Mouse (Mus musculus) right cerebral cortex, postnatal 10 days (tissue): ENCODE data around the gene Spon2.
A peak's percentile ranks its signal among the peaks of the same experiment; 100 is the strongest.

Experiments
- DNase-seq, 2 experiments: peaks; one replicate each; pipeline ENCODE4 v3.0.0; 2021; ENCODE audit warnings: low spot score in 2 of 2

Spon2 gene

DNA sequence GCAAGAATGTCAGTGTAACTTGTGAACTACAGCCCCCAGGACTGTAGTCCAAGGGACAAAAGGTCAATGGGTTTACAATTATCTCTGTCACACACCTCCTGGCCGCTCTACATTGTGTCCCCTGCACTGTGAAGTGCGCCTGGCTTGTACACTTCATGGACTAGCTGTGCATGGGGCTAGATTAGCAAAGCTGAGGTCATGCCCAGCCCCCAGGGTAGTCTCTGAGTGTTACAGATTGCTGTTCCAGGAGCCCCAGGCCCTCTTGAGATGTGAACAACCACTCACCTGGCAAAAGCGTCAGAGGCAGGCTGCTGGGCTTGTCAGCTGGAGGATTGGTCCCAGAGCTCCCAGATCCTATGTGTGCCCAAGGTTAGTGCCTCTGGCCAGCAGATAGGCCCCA, 592 bp downstream of the Spon2 start:
- DNase-seq = no peak

DNA sequence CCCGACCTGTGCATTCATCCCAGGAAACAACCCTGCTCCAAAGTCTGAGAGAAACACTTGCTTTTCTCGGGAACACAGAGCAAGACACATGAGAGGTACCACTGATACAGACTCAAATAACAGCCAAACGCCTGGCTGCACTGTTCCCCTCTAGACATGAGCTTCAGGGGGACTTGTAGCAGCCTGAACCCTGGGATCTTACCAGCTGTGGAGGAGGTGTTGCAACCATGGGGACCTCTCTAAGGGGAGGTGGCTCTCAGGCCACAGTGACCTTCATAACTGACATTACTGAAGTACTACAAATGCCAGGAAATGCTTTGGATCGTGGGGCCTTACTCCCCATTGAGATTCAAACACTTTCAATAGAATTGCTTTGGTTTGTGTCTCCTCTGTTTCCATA, 3.5 kb downstream of the Spon2 start:
- DNase-seq = no peak

DNA sequence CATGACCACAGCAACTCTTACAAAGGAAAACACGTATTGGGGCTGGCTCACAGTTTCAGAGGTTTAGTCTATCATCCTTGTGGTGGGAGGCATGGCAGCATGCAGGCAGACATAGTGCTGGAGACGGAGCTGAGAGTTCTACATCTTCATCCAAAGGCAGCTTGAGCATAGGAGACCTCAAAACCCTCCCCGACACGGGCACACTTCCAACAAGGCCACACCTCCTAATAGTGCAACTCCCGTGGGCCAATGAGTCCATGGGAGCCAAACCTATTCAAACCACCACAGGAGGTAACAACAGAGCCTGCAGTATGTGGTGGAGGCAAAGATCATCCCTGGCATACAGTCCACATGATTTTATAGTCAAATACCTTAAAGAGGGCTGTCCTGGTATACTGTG, 7.0 kb downstream of the Spon2 start:
- no peak for DNase-seq

DNA sequence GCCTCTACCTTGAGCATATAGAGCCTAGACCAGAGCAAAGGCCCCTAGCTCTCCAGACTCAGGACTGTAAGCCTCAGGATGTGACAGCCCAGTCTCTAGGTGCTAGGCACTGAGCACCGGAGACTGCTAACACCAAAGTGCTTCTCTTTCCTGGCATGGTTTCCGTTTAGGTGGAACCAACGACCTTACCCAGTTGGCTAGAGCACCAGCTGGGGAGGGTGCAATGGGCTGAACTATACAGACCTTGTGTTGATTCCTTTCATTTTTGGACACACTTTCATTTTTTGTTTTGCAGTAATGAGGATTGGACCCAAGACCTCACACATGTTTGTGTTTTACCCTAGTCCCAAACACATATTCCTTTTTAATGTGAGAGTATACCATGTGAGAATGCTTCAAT, 7.7 kb downstream of the Spon2 start:
- no peak for DNase-seq

DNA sequence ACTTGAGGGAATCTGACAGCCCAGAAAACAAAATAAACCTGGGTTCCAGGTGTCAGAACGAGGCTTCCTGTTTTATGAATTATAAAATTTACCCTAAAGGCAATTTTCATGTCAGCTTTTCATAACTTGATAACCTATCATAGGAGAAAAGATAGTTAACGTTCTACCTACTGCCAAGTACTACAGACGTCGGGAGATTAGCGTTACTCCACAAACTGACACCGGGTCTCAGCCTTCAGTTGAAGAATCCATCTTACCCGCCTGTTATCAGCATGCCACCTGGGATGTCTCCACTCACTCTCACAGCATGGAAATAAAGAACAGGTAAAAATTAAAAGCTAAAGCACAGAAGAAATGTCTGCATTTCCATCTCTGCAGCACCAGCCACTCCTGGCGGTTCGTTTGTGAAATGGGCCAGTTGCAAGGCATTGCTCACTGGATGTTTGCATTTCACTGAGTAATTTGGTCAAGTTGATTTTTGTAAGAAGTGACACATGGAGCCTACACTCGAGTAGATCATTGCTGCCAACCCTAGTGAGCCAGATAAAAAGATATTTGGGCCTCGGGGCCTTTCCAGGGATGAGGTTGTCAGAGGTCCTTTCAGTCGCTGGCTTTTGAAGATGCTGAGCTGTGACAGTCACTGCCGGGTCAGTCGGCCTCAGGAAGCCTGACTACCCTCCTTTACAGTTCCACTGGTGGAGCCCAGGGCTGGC, 9.6 kb downstream of the Spon2 start:
- DNase-seq = no peak

DNA sequence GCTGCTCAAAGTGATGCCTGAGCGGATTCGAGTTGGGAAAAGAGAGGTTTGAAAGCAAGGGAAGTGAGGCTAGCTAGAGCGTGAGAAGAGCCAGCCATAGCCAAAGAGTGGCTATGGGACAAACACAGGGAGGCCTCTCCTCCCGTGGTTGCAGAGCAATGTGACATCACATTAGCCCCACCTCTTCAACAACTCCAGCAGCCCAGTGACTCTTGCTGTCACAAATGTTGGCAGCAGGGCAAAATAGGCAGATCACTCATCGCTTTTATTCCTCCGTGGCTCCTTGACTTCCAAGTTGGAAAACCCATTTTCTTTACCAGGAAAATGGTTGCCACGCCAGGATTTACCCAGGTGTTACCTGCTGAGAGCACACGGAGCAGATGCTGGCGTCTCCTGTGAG, 11.1 kb downstream of the Spon2 start:
- DNase-seq = no peak

DNA sequence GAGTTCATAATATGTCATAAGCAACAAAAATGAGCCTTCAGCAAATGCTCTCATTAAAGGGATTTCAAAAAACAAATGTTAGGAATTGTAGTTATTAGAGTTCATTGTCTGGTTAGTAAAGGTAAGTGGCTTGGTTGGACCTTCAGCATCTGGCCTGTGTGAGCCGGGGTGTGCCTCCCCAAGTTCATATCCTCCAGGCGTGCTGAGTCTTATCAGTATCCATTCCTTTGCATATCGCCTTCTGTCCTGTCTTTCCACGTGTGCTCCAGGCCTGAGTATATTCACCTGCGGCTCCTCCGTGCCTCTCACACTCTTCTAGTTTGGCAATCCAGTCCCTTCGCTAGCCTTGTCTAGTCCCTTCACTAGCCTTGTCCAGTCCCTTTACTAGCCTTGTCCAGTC, 11.9 kb downstream of the Spon2 start:
- no peak for DNase-seq

DNA sequence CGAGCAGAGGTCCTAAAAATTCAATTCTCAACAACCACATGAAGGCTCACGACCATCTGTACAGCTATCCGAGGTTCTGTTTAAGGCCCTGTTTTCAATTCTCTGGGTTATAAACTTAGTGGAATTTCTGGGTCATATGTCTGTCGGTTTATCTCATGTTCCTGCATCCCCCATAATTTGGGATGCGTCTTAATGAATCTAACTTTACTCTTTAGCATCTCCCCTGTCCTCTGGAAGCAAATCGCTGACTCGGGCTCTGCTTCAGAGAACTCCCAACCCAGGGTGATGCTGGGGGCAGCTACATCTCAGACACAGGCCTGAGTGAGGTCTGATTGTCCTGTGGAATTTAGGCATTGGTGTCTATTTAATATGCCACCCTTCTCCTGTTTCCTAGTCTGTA, 14.0 kb downstream of the Spon2 start:
- no peak for DNase-seq

DNA sequence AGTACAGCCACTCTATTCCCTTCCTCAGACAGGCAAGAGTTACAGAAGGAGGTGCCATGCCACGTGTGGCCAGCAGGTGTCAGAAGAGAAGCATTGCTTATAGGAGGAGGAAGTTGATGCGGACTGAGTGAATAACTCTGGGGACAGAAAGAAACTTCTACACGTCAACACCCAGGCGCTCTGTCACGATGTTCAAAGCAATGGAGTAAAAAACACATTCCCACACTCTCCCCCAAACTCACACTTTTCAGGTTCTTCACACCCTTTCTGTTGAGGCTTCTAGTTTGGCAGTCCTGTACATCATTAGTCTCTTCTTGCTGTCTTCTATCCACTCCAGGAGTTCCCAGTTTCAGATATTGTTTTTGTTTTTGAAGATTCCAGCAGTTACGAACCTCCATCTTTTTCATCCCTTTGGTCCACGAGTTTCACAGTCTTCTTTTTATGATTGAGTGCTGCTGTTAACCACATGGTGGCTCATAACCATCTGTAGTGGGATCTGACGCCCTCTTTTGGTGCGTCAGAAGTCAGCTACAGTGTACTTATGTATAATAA, 14.5 kb downstream of the Spon2 start:
- peak; percentile 76 to 87 for DNase-seq

DNA sequence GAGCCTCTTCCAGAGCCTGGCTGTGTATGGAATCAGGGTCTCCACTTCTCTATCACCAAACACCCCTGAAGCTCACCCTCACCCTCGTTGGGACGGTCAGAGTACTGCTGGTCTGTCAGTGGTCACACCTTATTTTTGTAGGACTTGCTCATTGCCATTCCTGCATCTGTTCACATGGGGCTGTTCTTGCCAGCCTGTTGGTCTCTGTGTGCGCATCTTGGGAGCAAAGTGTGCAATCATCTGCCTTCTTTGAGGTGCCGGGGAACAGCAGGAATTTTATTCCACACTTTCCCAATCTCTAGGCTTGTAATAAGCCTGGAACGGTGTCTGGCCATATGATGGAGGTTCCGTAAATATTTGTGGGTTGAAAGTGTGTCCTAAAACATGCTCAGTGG, 15.1 kb downstream of the Spon2 start:
- DNase-seq = no peak

DNA sequence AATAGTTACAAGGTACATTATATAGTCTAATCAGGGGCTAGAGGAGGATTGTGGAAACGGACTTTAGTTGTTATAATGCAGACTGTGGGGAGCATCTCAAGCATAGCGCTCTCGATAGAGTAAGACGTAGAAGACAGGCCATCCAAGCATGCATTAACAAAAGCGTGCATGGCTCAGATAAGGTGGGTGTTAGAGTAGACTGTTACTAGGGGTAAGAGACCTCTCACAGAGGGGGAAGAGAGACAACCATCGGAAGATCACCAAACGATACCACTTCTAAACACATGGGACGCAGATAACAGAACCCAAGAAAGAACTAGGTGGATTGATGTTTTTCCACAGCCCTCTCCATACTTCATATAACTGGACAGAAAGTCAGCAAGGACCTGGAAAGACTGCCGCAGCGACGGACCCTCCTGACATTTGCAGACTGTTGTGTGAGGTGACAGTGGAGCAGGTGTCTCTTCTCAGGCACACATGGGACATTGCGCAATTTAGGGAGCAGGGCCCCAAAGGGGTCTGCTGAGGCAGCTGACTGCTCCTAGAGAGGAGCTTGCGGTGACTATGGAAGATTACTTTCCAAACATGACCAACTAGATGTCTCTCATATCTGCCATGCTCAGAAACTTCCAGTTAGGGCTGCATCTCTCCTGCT, 15.6 kb downstream of the Spon2 start:
- no peak for DNase-seq

DNA sequence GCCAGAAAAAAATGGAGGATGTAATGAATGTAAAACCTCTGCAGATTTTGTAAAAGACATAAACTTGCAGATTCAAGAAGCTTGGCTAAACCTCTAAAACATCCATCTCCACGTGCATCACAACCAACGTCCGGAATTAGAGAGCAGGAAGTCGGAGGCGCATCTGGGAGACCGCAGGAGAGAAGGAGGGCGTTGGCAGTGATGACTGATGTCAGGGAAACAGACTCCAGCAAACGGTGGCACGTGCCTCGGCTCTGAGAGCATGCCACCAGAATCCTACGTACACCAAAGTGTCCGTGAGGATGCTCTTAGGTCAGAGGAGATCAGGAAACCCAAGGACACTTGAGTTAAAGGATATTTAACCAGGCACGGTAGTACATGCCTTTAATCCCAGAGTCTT, 16.6 kb downstream of the Spon2 start:
- no peak for DNase-seq

DNA sequence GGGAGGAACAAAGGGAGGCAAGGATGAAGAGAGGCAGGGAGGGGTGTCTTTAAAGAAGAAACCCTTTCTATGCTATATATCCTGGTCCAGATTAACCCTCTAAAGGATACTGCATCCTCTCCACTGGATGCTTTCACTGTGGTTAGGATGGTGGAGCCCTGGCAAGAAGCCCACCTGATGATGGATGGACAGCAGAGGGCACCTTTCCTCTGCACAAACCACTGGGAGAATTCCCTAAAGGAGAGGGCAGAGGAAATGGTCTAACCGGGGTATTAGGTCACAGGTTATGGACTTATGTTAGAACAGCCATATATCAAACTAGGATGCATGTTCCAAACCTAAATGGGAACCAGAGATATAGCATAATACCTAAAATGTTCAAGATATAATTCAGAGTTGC, 18.2 kb downstream of the Spon2 start:
- no peak for DNase-seq

DNA sequence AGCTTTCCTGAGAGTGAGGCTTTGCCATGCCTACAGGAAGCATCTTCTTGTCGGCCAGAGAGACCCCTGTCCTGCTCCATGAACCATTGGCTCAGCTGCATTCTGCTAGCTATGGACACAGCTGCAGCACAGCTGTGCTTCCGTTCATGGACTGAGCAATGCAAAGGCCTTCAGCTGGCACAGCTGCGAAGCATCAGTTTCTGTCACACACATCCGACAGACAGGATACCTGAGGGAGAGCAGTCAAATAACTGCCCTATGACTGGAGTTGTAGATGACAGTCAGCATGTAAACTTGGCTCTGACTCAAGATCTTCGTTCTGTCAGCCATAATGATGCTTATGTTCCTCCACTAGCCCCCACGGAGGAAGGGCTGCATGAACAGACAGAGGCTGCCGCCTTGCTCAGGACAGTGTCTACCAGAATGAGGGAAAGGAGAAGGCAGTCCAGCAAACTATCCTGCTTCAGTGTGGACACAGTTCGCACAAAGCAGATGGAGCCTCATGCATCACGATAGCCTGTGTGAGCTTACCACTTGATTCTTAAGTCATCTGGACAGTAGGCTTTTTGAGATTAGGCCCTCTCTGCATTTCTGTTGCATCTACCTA, 22.9 kb downstream of the Spon2 start:
- no peak for DNase-seq

DNA sequence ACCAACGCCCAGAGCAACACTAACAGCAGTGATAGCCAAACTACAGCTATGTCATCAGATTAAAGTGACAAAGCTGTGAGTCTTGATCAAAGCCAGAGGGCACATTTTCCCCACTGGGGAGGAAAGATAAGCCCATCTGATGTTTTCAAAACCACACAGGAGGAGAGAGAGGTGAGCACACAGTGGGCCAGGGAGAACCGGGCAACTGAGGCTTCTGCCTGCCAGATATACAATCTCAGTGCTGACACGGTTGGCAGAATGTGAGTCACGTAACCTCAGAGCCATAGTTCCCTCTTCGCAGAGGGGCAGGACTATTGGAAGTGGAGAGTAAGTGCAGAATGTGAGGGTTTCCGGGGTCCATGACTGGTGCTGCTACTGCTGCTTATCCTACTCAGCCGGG, 24.7 kb downstream of the Spon2 start:
- DNase-seq = no peak
